Mouse (Mus musculus) hindbrain, embryonic 13.5 days (tissue): ENCODE measurements around the gene Rnase13. TPM values are rescaled to one million over a fixed set of nuclear protein-coding genes. Genes with fewer than 3 reads are reported as not detected.

Experiments used
- ATAC-seq: fragments of 200-750 bp; cut with Nextera tagmentation; 2 replicates; pipeline ENCODE4 v1.8.0; 2017; ENCODE audit warnings: moderate TSS enrichment; ENCODE audit not compliant: low FRiP score
- H3K27ac ChIP-seq: fragments of 300-500 bp; sonication (generic); 2 replicates; pipeline ENCODE4 v1.5.1; 2015; ENCODE audit warnings: inconsistent platforms, mild to moderate bottlenecking, moderate library complexity
- H3K27me3 ChIP-seq: fragments of 300-500 bp; sonication (generic); 2 replicates; pipeline ENCODE4 v1.6.1; 2015; ENCODE audit warnings: mild to moderate bottlenecking, inconsistent platforms
- H3K36me3 ChIP-seq: fragments of 300-500 bp; sonication (generic); 2 replicates; pipeline ENCODE4 v1.6.1; 2015; ENCODE audit warnings: mild to moderate bottlenecking, inconsistent platforms
- H3K4me1 ChIP-seq: fragments of 300-500 bp; sonication (generic); replicated peaks from 2 replicates; pipeline ENCODE4 v1.6.1; 2015; ENCODE audit warnings: inconsistent platforms
- H3K4me2 ChIP-seq: fragments of 300-500 bp; sonication (generic); 2 replicates; pipeline ENCODE4 v1.6.1; 2015; ENCODE audit warnings: inconsistent platforms, mild to moderate bottlenecking, moderate library complexity
- H3K4me3 ChIP-seq: fragments of 300-500 bp; sonication (generic); 2 replicates; pipeline ENCODE4 v1.5.1; 2015; ENCODE audit warnings: mild to moderate bottlenecking, inconsistent platforms
- H3K9ac ChIP-seq: fragments of 300-500 bp; sonication (generic); 2 replicates; pipeline ENCODE4 v1.6.1; 2015; ENCODE audit warnings: mild to moderate bottlenecking, inconsistent platforms
- H3K9me3 ChIP-seq: fragments of 300-500 bp; sonication (generic); 2 replicates; pipeline ENCODE4 v1.6.1; 2016; ENCODE audit warnings: inconsistent platforms
- WGBS: fragments of 180-500 bp; shearing (Covaris S2); methylation state at CpG from one replicate; pipeline ENCODE4 v1.1.7; 2015; 5-methylcytosine and 5-hydroxymethylcytosine counted together
- polyA plus RNA-seq: library from polyadenylated mRNA; unstranded; fragments of >200 nt; fragmentation: Nextera tagmentation; extraction: Ambion mirVana; gene quantifications from 2 replicates; pipeline ENCODE4 v1.2.1, GENCODE M21; 2015

Gene Rnase13
- polyA plus RNA-seq, 1 experiment from 2014 or later = not detected

DNA sequence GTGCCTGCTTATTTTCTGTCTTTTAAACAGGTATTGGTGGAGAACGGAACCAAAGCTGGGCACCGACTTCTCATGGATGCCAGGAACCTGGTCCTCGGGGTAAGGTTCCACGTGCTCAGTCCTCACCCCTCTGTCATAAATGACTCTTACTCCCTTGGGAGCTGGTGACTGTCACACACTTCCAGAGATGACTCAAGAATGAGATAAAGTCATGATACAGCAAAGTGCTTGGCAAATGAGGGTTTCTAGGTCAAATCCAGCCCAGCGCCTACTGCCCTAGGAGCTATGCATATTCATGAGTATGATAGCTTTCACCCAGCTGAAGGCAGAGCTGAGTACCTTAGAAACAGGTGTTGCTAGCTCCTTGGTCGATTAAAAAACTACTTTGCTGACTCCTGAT lies 32.7 kb downstream of the Rnase13 start:
- no peak overlapping the region for H3K9ac ChIP-seq
- H3K4me2 ChIP-seq = no peak overlapping the region

DNA sequence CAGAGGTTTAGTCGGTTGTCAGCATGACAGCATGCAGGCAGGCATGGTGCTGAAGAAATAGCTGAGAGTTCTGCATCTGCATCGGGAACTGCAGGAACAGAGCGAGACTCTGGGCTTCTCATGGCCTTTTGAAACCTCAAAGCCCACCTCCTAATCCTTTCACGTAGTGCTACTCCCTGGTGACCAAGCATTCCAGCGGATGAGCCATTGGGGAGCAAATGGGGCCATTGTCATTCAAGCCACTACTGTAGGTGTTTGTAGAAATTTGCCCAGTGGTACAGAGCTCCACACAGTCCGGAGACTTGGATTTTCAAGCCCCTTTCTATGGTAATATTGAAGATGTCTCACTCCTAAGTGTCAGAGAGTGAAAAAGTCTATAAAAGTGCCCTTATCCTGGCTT lies 36.5 kb downstream of the Rnase13 start:
- H3K4me1 ChIP-seq = peaks cover 21% of the 10 kb centered on the region
- peaks cover 50% of the 10 kb centered on the region for H3K36me3 ChIP-seq
- no peak overlapping the region for H3K27ac ChIP-seq
- no peaks in the 10 kb centered on the region for H3K9me3 ChIP-seq
- peak overlapping the region; percentile 91 for H3K9ac ChIP-seq
- 53% methylated on average over 6 of the region's 6 CpGs for WGBS
- peak overlapping the region; percentile 77 for H3K4me3 ChIP-seq
- no peak for ATAC-seq
- H3K4me2 ChIP-seq = peak overlapping the region; percentile 71
- no peaks in the 10 kb centered on the region for H3K27me3 ChIP-seq

More for the DNA sequence above, 32.7 kb downstream of the Rnase13 start:
- 87% methylated on average over 6 of the region's 6 CpGs for WGBS
- H3K27ac ChIP-seq = no peak overlapping the region
- peaks cover 82% of the 10 kb centered on the region for H3K36me3 ChIP-seq
- no peaks in the 10 kb centered on the region for H3K9me3 ChIP-seq
- no peaks in the 10 kb centered on the region for H3K27me3 ChIP-seq
- H3K4me1 ChIP-seq = peaks cover 18% of the 10 kb centered on the region
- H3K4me3 ChIP-seq = no peak overlapping the region
- no peak for ATAC-seq

DNA sequence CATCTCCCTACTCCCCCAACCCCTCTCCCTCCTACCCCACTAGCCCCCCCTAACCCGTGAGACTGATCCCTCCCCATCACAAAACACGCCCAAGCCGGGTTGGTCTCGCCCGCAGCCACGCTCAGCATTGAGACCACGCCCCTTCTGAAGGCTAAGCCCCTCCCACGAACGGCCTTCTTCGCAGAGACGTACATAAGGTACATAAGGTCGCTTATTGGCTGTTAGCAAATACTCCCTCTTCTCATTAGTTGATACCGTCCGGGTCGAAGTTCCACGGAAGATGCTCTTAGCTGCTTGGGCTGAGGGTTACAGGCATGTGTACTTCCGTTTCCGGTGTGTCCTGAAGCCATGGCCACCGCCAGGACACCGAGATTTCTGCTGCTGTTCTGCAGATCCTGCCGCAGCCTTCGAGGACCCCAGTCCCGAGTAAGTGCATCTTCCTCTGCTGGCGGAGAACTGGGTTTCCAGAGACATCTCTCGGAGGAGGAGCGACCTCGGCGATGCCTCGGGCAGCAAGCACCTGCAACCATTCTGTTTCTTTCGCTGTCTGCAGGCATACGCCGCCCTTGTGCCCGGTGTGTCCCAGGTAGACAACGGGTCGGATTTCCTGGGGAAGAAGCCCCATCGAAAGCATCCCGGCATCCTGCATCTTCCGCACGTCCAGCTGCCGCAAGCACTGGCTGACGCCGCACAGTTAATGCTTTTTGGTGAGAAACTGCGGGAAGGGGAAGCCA lies 37.8 kb downstream of the Rnase13 start, which contains the start of gene Mettl17:
Gene Mettl17 (plus strand): TSS at position 245 of the 734 bp plus-strand sequence.
- H3K27me3 ChIP-seq = no peaks in the 10 kb centered on the region
- peak within 1 kb of the TSS; percentile 71 for H3K4me2 ChIP-seq
- no peaks in the 10 kb centered on the region for H3K9me3 ChIP-seq
- under 1% methylated on average over 43 of the region's 43 CpGs for WGBS
- H3K27ac ChIP-seq = peak within 1 kb of the TSS; percentile 86
- ATAC-seq = peak; percentile 98
- H3K9ac ChIP-seq = peak within 1 kb of the TSS; percentile 91
- peaks cover 21% of the 10 kb centered on the region for H3K4me1 ChIP-seq
- H3K36me3 ChIP-seq = peaks cover 37% of the 10 kb centered on the region
- H3K4me3 ChIP-seq = peak within 1 kb of the TSS; percentile 77

DNA sequence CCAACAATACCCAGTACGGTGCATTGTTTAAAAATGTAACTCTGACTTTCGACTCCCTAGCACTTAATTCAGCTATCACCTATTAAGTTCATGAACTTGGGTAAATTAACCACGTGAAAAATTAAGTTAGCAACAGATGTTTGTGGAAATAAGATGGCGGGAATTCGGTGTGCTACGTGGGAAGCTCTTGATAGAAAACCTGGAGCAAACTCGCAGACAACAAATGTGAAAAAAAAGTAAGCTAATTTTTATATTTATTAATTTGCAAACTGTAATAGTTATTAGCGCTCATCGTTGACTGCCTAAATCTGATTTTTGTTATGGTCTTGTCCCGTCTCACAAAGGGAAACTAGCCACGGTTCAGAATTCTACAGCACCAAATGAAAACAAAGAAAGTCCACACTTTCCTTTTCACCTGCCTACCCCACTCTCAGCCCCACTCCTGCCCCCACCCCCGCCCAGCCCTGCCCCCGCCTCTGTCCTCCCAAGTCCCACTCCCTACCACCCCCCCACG lies 38.5 kb downstream of the Rnase13 start:
- Histone ChIP-seq H3K36me3 (peaks cover 30% of the 10 kb centered on the region), H3K4me1 (peaks cover 21% of the 10 kb centered on the region), H3K9ac (peak overlapping the region; percentile 62), H3K9me3 (no peaks in the 10 kb centered on the region), H3K4me2 (peak overlapping the region; percentile 71), H3K27ac (peak overlapping the region; percentile 86), H3K4me3 (peak overlapping the region; percentile 77), H3K27me3 (no peaks in the 10 kb centered on the region)
- WGBS = 2% methylated on average over 14 of the region's 14 CpGs
- ATAC-seq = peak; percentile 52

DNA sequence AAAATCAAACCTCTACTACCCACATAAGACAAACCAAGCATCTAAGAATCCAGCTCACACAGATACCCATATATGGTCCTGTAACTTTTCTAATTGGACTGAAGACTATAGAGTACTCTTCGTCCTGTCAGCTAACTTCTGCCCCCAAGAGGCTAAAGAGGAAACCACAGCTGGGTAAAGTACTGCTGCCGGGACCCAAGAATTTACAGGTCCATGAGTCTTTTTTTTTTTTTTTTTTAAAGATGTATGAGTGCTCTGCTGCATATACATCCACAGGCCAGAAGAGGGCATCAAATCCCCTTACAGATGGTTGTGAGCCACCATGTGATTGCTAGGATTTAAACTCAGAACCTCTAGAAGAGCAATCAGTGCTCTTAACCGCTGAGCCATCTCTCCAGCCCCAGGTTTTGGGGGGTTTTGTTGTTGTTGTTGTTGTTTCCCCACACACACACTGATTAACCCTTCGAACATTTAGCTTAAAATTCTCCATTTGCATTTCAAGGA lies 39.0 kb downstream of the Rnase13 start:
- Histone ChIP-seq H3K27me3 (no peaks in the 10 kb centered on the region), H3K36me3 (peaks cover 25% of the 10 kb centered on the region), H3K9me3 (no peaks in the 10 kb centered on the region), H3K4me2 (peak overlapping the region; percentile 71), H3K4me1 (peaks cover 21% of the 10 kb centered on the region), H3K27ac (peak overlapping the region; percentile 86), H3K9ac (peak overlapping the region; percentile 62; the same call in 1 of the 2 replicates), H3K4me3 (peak overlapping the region; percentile 77)
- under 1% methylated on average over 4 of the region's 4 CpGs for WGBS
- peak; percentile 35 for ATAC-seq

GRCm38 (mm10) chr14:51877517-51877916 lies 45.1 kb downstream of the Rnase13 start:
- no peak overlapping the region for H3K27ac ChIP-seq
- H3K36me3 ChIP-seq = no peaks in the 10 kb centered on the region
- H3K4me3 ChIP-seq = no peak overlapping the region
- H3K27me3 ChIP-seq = no peaks in the 10 kb centered on the region
- H3K4me1 ChIP-seq = no peaks in the 10 kb centered on the region
- no peaks in the 10 kb centered on the region for H3K9me3 ChIP-seq
- no peak overlapping the region for H3K4me2 ChIP-seq
- ATAC-seq = no peak
- WGBS = 84% methylated on average over 3 of the region's 3 CpGs
- no peak overlapping the region for H3K9ac ChIP-seq

DNA sequence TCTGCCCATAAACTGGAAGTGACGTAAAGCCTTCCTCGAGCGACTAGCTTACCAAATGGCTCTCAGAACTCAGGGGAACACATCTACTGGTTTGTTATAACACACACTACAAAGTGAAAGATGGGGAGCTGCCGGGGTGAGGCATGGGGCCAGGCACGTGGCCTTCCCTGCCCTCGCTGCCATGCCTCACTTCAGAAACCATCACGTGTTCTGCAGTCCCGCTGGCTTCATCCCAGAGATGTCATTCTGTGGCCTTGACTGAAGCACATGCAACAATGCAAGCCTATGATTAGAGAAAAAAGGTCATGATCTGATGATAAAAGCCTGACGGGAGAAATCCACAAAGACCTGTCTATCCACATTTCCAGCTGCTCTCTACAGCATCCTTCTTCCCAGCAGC lies 50.8 kb downstream of the Rnase13 start:
- Histone ChIP-seq H3K27me3 (no peaks in the 10 kb centered on the region), H3K36me3 (no peaks in the 10 kb centered on the region), H3K4me2 (no peak overlapping the region), H3K9me3 (no peaks in the 10 kb centered on the region), H3K9ac (no peak overlapping the region), H3K4me1 (no peaks in the 10 kb centered on the region), H3K4me3 (no peak overlapping the region), H3K27ac (no peak overlapping the region)
- 75% methylated on average over 9 of the region's 9 CpGs for WGBS
- no peak for ATAC-seq

Other genes starting within 250 kb of the Rnase13 start
- not detected in 2 replicates for gene Gm17079, start 227.3 kb downstream of the Rnase13 start, polyA plus RNA-seq
- gene Gm5800, start 205.6 kb downstream of the Rnase13 start, polyA plus RNA-seq = not detected in 2 replicates
- not detected in 2 replicates for gene Ang4, start 149.2 kb downstream of the Rnase13 start, polyA plus RNA-seq
- gene AY358078, start 122.7 kb downstream of the Rnase13 start, polyA plus RNA-seq = not detected in 2 replicates
- not detected in 2 replicates for gene Ear6, start 69.1 kb downstream of the Rnase13 start, polyA plus RNA-seq
- 82.5 and 86.0 TPM in 2 replicates for gene Mettl17, start 37.9 kb downstream of the Rnase13 start, polyA plus RNA-seq
- gene Slc39a2, start 29.9 kb downstream of the Rnase13 start, polyA plus RNA-seq = 1.7 and 1.8 TPM in 2 replicates
- gene Ndrg2, start 8.6 kb downstream of the Rnase13 start, polyA plus RNA-seq = 108 and 144 TPM in 2 replicates
- gene Tppp2, start 4.3 kb downstream of the Rnase13 start, polyA plus RNA-seq = not detected in 2 replicates
- gene Arhgef40, start 61.9 kb upstream of the Rnase13 start, polyA plus RNA-seq = 76.8 and 83.1 TPM in 2 replicates
- 0.79 and 0.84 TPM in 2 replicates for gene Tmem253, start 92.9 kb upstream of the Rnase13 start, polyA plus RNA-seq
- 30.5 and 33.1 TPM in 2 replicates for gene Zfp219, start 98.0 kb upstream of the Rnase13 start, polyA plus RNA-seq
- not detected in 2 replicates for gene Olfr221, start 119.7 kb upstream of the Rnase13 start, polyA plus RNA-seq
- 623 and 652 TPM in 2 replicates for gene Hnrnpc, start 181.3 kb upstream of the Rnase13 start, polyA plus RNA-seq
- gene Rpgrip1, start 187.9 kb upstream of the Rnase13 start, polyA plus RNA-seq = 51.5 and 54.6 TPM in 2 replicates